Mouse (Mus musculus) cortical plate, adult 2 months (tissue): ENCODE data around the gene Pink1.

Experiments used
- CTCF ChIP-seq: fragments of 200-500 bp; IDR thresholded peaks from 2 replicates; pipeline ENCODE4 v1.5.1; 2011; ENCODE audit warnings: mild to moderate bottlenecking, control low read depth, low read length; ENCODE audit not compliant: insufficient read depth; ENCODE audit errors: extremely low read depth
- POLR2A ChIP-seq: fragments of 200-500 bp; IDR thresholded peaks from 2 replicates; pipeline ENCODE4 v1.6.1; 2011; ENCODE audit warnings: mild to moderate bottlenecking, low read length, control low read depth; ENCODE audit not compliant: insufficient read depth; ENCODE audit errors: extremely low read depth

GRCm38 (mm10) chr4:138321488-138321887 lies 4.6 kb downstream of the Pink1 start:
- TF ChIP-seq CTCF (no peak), POLR2A (no peak)
